Mouse (Mus musculus) MEL (cell line): ENCODE measurements around the gene 1700034J05Rik. TPM values are rescaled to one million over a fixed set of nuclear protein-coding genes. Genes with fewer than 3 reads are reported as not detected.

ENCODE experiments used
- DNase-seq: peaks from one replicate; pipeline ENCODE4 v3.0.0; 2011; ENCODE audit warnings: low read depth, low spot score
- H3K27ac ChIP-seq: 2 replicates; pipeline ENCODE4 v1.5.1; 2012; ENCODE audit warnings: low read depth, mild to moderate bottlenecking, control low read depth, low read length, moderate library complexity; ENCODE audit not compliant: control insufficient read depth
- H3K27me3 ChIP-seq, 2 experiments: fragments of 150-350 bp in 1 of 2; sonication (generic) in 1 of 2; 2 replicates each; pipeline ENCODE4 v1.6.1; 2012; ENCODE audit warnings: low read length in 2 of 2, mild to moderate bottlenecking in 2 of 2, improper control_type of control experiment in 1 of 2, moderate library complexity in 1 of 2; ENCODE audit not compliant: insufficient read depth in 2 of 2, control insufficient read depth in 1 of 2
- H3K36me3 ChIP-seq, 2 experiments: 2 replicates each; pipeline ENCODE4 v1.6.1; 2012 to 2014; ENCODE audit warnings: low read length in 2 of 2, improper control_type of control experiment in 1 of 2, inconsistent platforms in 1 of 2, mild to moderate bottlenecking in 1 of 2; ENCODE audit not compliant: insufficient read depth in 2 of 2, control insufficient read depth in 1 of 2
- H3K4me1 ChIP-seq, 2 experiments: fragments of 150-350 bp in 1 of 2; sonication (generic) in 1 of 2; 2 replicates each; pipeline ENCODE4 v1.6.1; 2012; ENCODE audit warnings: low read length in 2 of 2, improper control_type of control experiment in 1 of 2, mild to moderate bottlenecking in 1 of 2; ENCODE audit not compliant: insufficient read depth in 2 of 2, control insufficient read depth in 1 of 2
- H3K4me3 ChIP-seq, 2 experiments: fragments of 150-350 bp in 1 of 2; sonication (generic) in 1 of 2; 2 replicates each; pipeline ENCODE4 v1.5.1; 2012; ENCODE audit warnings: low read depth in 2 of 2, low read length in 2 of 2, mild to moderate bottlenecking in 2 of 2, moderate library complexity in 2 of 2, control low read depth in 1 of 2, improper control_type of control experiment in 1 of 2; ENCODE audit not compliant: control insufficient read depth in 1 of 2, insufficient read depth in 1 of 2
- H3K79me2 ChIP-seq: 2 replicates; pipeline ENCODE4 v1.6.1; 2012; ENCODE audit warnings: mild to moderate bottlenecking, low read length, moderate library complexity; ENCODE audit not compliant: control insufficient read depth, poor library complexity, insufficient read depth
- H3K9ac ChIP-seq: 2 replicates; pipeline ENCODE4 v1.6.1; 2012; ENCODE audit warnings: low read depth, mild to moderate bottlenecking, control low read depth, low read length, moderate library complexity; ENCODE audit not compliant: control insufficient read depth, poor library complexity, severe bottlenecking
- H3K9me3 ChIP-seq: fragments of 150-350 bp; sonication (generic); replicated peaks from 2 replicates; pipeline ENCODE4 v1.6.1; 2012; ENCODE audit warnings: mild to moderate bottlenecking, low read length, improper control_type of control experiment, moderate library complexity; ENCODE audit not compliant: insufficient read depth
- BHLHE40 ChIP-seq: IDR thresholded peaks from 2 replicates; pipeline ENCODE4 v1.6.1; 2012; ENCODE audit warnings: low read depth, mild to moderate bottlenecking, inconsistent platforms, low read length, improper control_type of control experiment, borderline replicate concordance
- CHD1 ChIP-seq: IDR thresholded peaks from 2 replicates; pipeline ENCODE4 v1.6.1; 2012; ENCODE audit warnings: low read depth, mild to moderate bottlenecking, inconsistent platforms, low read length, improper control_type of control experiment
- E2F4 ChIP-seq: IDR thresholded peaks from 2 replicates; pipeline ENCODE4 v1.6.1; 2011; ENCODE audit warnings: low read depth, low read length, improper control_type of control experiment, borderline replicate concordance
- GATA1 ChIP-seq: IDR thresholded peaks from 2 replicates; pipeline ENCODE4 v1.6.1; 2011; ENCODE audit warnings: low read depth, low read length, improper control_type of control experiment
- JUND ChIP-seq: IDR thresholded peaks from 2 replicates; pipeline ENCODE4 v1.6.1; 2011; ENCODE audit warnings: low read depth, mild to moderate bottlenecking, improper control_type of control experiment, low read length
- KAT2A ChIP-seq: conservative IDR thresholded peaks from 2 replicates; pipeline ENCODE4 v1.6.1; 2012; ENCODE audit warnings: low read depth, low read length, improper control_type of control experiment, inconsistent platforms
- MAFK ChIP-seq: IDR thresholded peaks from 2 replicates; pipeline ENCODE4 v1.6.1; 2011; ENCODE audit warnings: low read depth, mild to moderate bottlenecking, low read length, improper control_type of control experiment, borderline replicate concordance
- MAZ ChIP-seq: IDR thresholded peaks from 2 replicates; pipeline ENCODE4 v1.6.1; 2012; ENCODE audit warnings: low read depth, mild to moderate bottlenecking, inconsistent platforms, low read length, improper control_type of control experiment
- MEF2A ChIP-seq: IDR thresholded peaks from 2 replicates; pipeline ENCODE4 v1.6.1; 2014; ENCODE audit warnings: low read depth, mild to moderate bottlenecking, inconsistent platforms, low read length, improper control_type of control experiment; ENCODE audit not compliant: poor library complexity, insufficient replicate concordance, severe bottlenecking; ENCODE audit errors: extremely low read depth
- MXI1 ChIP-seq: IDR thresholded peaks from 2 replicates; pipeline ENCODE4 v1.6.1; 2011; ENCODE audit warnings: mild to moderate bottlenecking, low read depth, low read length, improper control_type of control experiment
- MYB ChIP-seq: IDR thresholded peaks from 2 replicates; pipeline ENCODE4 v1.6.1; 2011; ENCODE audit warnings: mild to moderate bottlenecking, low read depth, low read length, improper control_type of control experiment
- MYC ChIP-seq: IDR thresholded peaks from 2 replicates; pipeline ENCODE4 v1.6.1; 2011; ENCODE audit warnings: low read depth, mild to moderate bottlenecking, low read length, improper control_type of control experiment, moderate library complexity
- NRF1 ChIP-seq: IDR thresholded peaks from 2 replicates; pipeline ENCODE4 v1.6.1; 2014; ENCODE audit warnings: low read depth, mild to moderate bottlenecking, inconsistent platforms, low read length, improper control_type of control experiment, moderate library complexity; ENCODE audit not compliant: poor library complexity, insufficient read depth, severe bottlenecking
- POLR2AphosphoS2 ChIP-seq: IDR thresholded peaks from 2 replicates; pipeline ENCODE4 v1.6.1; 2011; ENCODE audit warnings: low read length, improper control_type of control experiment
- SMC3 ChIP-seq: IDR thresholded peaks from 2 replicates; pipeline ENCODE4 v1.6.1; 2011; ENCODE audit warnings: low read depth, low read length, improper control_type of control experiment
- TAL1 ChIP-seq: IDR thresholded peaks from 2 replicates; pipeline ENCODE4 v1.6.1; 2012; ENCODE audit warnings: mild to moderate bottlenecking, inconsistent platforms, low read length, moderate library complexity, mixed read lengths
- TCF12 ChIP-seq: IDR thresholded peaks from 2 replicates; pipeline ENCODE4 v1.6.1; 2014; ENCODE audit warnings: low read depth, mild to moderate bottlenecking, inconsistent platforms, low read length, improper control_type of control experiment, moderate library complexity
- USF1 ChIP-seq: IDR thresholded peaks from 2 replicates; pipeline ENCODE4 v1.6.1; 2014; ENCODE audit warnings: low read depth, mild to moderate bottlenecking, inconsistent platforms, low read length, improper control_type of control experiment, moderate library complexity
- USF2 ChIP-seq, 2 experiments: IDR thresholded peaks; 2 replicates each; pipeline ENCODE4 v1.6.1; 2011 to 2012; ENCODE audit warnings: improper control_type of control experiment in 2 of 2, low read length in 2 of 2, borderline replicate concordance in 1 of 2, inconsistent platforms in 1 of 2, low read depth in 1 of 2, mild to moderate bottlenecking in 1 of 2; ENCODE audit not compliant: insufficient read depth in 1 of 2
- ZC3H11A ChIP-seq: IDR thresholded peaks from 2 replicates; pipeline ENCODE4 v1.6.1; 2012; ENCODE audit warnings: low read depth, mild to moderate bottlenecking, inconsistent platforms, low read length, improper control_type of control experiment
- ZNF384 ChIP-seq: IDR thresholded peaks from 2 replicates; pipeline ENCODE4 v1.6.1; 2012; ENCODE audit warnings: low read depth, mild to moderate bottlenecking, inconsistent platforms, low read length, improper control_type of control experiment
- polyA plus RNA-seq, 2 experiments: library from polyadenylated mRNA; stranded (reverse) in 1 of 2; unstranded in 1 of 2; fragments of >175 nt in 1 of 2; fragments of >200 nt in 1 of 2; gene quantifications; 2 replicates each; pipeline versions ENCODE4 v1.2.1 to v1.2.4; 2012; ENCODE audit warnings: low replicate concordance in 2 of 2, low read depth in 1 of 2; ENCODE audit not compliant: insufficient read length in 2 of 2, insufficient read depth in 1 of 2, missing spikeins in 1 of 2
- total RNA-seq: library from RNA; depleted of rRNA; stranded (reverse); fragments of 300-350 nt; gene quantifications from 2 replicates; pipeline ENCODE4 v1.2.3, GENCODE M21; 2012

1700034J05Rik gene
- total and polyA plus RNA-seq, 3 experiments: not detected

GRCm38 (mm10) chr6:146958694-146959093 lies 4.5 kb upstream of the 1700034J05Rik start:
- no peaks in the 10 kb centered on the region for H3K27me3 ChIP-seq
- H3K36me3 ChIP-seq: peaks cover 0 to 17% of the 10 kb centered on the region in 2 experiments; a peak in 2 of 4 replicates
- peaks cover 10 to 22% of the 10 kb centered on the region in 2 experiments for H3K4me1 ChIP-seq
- H3K27ac ChIP-seq: no peak overlapping the region
- TF ChIP-seq TCF12 (no peak), BHLHE40 (no peak), ZC3H11A (no peak), POLR2AphosphoS2 (no peak), MAZ (no peak), MAFK (no peak), JUND (no peak), USF2 (IDR thresholded peaks at IDR 0.05; ENCODE audit: borderline replicate concordance in 1 of 2, insufficient read depth in 1 of 2, low read depth in 1 of 2, low read length in 2 of 2) (no peak), USF1 (no peak), SMC3 (no peak), KAT2A (no peak), MYC (no peak), GATA1 (no peak), NRF1 (no peak)
- no peaks in the 10 kb centered on the region for H3K9me3 ChIP-seq
- H3K79me2 ChIP-seq: no peaks in the 10 kb centered on the region
- DNase-seq: no peak
- no peak overlapping the region for H3K9ac ChIP-seq
- no peak overlapping the region for H3K4me3 ChIP-seq

- Histone ChIP-seq H3K4me1 (peaks cover 10 to 16% of the 10 kb centered on the region in 2 experiments), H3K27me3 (no peaks in the 10 kb centered on the region), H3K4me3 (no peak overlapping the region), H3K9ac (no peak overlapping the region), H3K9me3 (no peaks in the 10 kb centered on the region), H3K36me3 (peaks cover 0 to 13% of the 10 kb centered on the region in 2 experiments; a peak in 2 of 4 replicates), H3K79me2 (no peaks in the 10 kb centered on the region), H3K27ac (no peak overlapping the region)
- TF ChIP-seq JUND (no peak), E2F4 (no peak), ZNF384 (no peak), CHD1 (no peak), MXI1 (no peak), MEF2A (no peak), MYB (no peak), TAL1 (no peak), ZC3H11A (no peak)
- no peak for DNase-seq
Measured at GRCm38 (mm10) chr6:146956961-146957360, 2.7 kb upstream of the 1700034J05Rik start.
